Mouse (Mus musculus): ENCODE measurements around the gene Rps9.

Rps9 gene

DNA sequence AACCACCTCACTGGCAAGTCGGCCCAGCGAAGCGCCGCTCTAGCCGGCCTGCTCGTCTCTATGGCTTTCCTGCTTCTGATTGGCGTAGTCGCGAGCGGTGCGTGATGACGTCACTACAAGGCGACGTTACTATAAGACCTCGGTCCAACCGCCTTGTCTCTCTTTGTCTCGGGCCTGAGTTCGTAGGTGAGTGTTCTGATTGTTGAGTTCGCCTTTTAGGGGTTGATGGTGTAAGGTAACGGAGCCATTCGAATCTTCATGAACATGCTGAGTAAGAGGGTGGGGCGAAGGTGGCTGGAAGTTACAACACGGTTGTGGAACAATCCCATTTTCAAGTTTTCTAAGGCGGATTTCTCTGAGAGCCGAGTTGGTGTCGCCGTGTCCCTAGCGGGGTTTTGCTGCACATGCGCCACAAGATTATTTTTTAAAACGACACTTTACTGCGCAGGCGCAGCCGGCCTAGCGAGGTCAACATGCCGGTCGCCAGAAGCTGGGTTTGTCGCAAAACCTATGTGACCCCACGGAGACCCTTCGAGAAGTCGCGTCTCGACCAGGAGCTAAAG, at the start of gene Rps9:
TSS of gene Rps9 (plus strand) at position 115 of the 563 bp plus-strand sequence.
- DNase-seq (ENCODE audit: low spot score in 2 of 2), result peak; percentile 94 to 96

DNA sequence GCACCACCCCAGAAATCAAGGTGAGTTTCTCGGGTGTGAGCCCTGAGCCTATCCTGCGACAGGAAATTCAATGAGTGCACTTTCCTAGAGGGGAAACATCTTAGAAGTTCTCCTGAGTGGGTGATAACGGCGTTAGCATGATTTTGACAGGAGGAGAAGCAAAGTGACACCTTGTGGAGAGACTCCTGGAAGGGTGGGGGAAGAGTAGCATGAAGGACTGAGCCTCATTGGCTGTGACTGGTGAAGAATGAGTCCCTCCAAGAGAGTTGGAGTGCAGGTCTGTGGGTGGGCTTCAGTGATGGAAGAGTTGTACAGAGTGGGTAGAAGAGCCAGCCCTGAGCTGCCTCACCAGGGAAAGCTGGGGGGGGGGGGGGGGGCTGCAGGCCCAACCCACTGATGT, 46.8 kb upstream of the Rps9 start:
- DNase-seq (ENCODE audit: low spot score in 2 of 2), result no peak

DNA sequence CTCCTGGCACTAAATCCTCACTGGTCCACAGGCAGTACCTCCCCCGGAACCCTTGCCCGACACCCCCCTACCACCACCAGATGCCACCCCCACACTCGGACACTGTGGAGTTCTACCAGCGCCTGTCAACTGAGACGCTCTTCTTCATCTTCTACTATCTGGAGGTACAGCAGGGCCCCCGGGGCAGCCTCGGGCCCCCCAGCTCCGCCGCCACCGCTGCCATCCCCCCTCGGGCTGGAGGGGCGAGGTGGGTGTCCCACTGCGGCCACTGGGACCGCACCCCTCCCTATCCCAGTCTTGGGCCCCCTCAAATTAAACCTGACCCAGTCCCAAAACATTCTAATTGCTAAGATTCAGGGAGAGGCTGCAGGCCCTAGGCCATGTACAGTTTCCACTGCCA, 45.2 kb upstream of the Rps9 start:
- no peak for DNase-seq (ENCODE audit: low spot score in 2 of 2)

DNA sequence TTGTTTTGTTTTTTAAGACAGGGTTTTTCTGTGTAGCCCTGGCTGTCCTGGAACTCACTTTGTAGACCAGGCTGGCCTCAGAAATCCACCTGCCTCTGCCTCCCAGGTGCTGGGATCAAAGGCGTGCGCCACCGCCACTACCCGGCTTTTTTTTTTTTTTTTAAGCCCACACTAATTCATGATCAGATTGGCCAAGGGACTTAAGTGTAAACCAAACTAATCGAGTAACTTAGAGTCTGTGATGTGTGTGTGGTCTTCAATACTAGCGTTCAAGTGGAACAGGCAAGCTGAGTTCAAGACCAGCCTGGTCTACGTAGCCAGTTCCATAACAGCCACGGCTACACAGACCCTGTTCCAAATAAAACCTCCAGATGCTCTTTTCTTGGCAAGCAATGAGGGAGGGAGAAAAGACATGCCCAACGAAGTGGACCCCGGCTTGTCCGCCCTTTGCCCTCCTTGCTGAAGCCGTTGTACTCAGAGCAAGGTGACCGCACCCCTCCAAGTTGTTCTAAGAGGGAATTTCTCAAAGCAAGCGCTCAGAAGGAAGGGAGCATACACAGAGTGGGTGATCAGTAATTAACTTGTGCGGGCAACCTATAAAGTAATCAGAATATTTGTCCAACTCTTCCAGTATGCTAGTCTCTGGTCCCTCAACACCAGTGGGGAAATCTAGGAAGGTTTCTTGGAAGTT, 39.1 kb upstream of the Rps9 start:
- DNase-seq (ENCODE audit: low spot score in 2 of 2), result no peak

DNA sequence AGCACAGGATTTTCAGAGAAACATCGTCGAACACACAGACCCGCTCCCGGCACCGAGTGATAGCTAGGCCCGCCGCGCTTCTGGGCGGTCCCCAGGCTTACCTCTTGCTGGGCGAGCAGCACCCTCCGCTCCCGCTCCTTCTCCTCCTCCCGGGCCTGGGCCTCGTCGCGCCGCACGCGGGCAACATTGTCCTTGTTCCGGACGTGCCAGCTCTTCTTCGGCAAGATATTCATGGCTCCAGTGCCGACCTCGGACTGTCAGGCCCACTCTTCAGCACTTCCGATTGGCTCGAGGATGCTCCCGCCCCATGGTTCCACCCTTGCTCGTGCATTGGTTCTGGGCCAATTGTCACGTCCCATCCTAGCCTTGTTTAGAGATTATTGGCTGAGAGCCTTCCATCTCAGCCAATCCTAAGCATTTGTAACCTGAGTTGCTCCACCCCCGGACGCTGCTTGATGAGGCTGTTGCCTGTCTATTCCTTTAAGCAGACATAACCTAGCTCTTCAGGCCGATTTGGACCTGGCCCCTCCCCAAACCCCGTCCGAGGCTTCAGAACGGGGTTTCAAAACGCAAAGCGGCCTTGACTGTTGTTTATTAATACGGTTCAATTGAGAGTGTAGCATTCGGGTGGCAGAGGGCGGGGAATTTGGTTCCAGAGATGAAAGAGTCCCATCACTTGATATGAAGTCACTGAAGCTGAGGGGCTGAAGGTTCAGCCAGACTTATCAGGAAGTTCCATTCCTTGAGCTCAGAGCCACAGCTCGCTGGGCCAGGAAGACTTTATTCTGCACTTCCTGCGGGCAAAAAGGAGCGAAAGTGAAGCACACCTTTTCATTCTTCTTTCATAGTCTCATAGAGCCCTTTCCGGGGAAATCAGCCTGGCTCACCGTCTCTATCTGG, 38.3 kb upstream of the Rps9 start, which contains the start of gene Leng1:
TSS of gene Leng1 (minus strand) at position 626 of the 900 bp plus-strand sequence.
- peak; percentile 85 to 88 for DNase-seq (ENCODE audit: low spot score in 2 of 2)

DNA sequence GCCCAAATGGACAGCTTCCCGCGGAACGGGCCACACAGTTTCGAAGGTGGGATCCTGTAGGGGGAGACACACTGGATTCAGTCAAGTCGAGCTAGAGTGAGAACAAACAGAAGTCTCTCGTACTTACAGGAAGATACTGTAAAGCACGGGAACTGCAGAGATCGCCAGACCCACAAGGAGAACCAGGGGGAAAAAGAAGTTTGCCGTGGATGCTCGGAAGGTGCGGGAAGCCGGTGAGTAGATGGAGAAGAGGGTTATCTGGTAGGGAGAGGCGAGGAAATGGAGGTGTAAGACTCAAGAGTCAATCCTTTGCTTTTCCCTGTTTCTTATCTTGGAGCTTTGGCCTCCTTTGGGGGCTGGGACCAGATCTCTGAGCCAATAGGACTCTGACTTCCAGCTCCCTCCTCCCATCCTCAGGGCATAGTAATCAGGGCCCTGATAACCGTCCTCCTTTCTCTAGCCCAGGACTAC, 36.8 kb upstream of the Rps9 start:
- no peak for DNase-seq (ENCODE audit: low spot score in 2 of 2)

DNA sequence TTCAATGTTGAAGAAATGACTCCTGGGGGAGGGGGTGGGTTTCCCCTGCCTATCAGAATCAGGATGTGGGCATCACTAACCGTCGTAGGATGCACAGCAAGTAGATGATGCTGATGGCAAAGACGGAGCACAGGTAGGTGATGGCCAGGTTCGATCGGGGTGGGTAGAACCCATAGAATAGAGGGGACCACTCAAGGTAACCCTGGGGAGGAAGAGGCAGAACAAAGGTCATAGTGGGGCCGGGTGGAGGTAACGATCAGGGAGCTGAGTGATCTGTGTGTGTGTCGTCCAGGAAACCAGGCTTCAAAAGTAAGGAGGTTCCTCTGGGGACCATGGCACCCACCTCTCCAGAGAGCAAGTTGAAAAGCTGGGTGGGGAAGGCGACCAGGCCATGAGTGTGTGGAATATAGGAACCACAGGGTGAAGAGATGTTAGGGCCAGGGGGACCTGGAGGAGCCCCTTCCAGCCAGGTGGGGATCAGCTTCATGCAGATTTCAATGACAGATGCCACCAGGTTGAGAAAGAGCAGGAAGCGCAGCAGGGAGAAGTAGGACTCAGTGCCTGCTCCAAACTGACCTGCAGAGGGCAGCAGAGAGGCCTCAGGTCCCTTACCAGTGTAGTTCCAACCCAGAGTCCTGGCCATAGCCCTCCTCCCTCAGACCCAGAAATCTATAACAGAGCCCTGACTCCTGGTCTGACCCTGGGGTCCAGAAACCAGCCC, 29.1 kb upstream of the Rps9 start:
- peak; percentile 64 to 89 for DNase-seq (ENCODE audit: low spot score in 2 of 2)

DNA sequence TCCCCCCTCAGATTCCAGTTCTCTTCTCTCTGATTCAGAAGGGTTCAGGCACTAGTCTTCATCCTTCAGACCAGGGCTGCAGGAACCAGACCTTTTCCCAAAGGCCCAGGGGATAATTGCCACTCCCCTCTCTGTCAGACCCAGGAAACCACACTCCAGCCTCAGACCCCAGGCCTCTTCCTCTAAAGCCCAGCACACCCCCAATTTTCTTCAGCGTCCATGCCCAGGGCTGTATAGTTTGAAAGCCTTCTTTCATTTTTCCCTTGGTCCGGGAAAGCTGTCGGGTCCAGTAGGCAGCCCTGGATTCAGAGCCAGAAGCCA, 28.6 kb upstream of the Rps9 start:
- DNase-seq (ENCODE audit: low spot score in 2 of 2), result no peak

DNA sequence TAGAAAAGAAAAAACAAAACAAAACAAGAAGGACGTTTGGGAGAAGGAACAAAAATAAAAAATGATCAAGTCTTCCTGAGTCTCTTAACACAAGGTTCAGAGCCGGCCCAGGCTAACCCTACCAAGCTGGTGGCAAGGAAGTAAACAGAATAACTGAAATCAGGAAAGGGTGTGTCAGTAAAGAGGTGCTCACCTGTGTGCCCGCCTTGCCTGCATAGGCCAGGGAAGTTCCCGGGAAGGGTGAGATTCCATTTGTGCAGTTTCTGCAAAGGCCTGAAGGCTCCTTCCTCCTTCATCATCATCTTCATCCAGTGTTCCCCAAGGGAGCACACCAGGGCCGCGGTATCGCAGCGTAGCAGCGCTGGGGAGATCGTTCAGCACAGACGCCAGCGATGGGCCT, 27.4 kb upstream of the Rps9 start:
- no peak for DNase-seq (ENCODE audit: low spot score in 2 of 2)

DNA sequence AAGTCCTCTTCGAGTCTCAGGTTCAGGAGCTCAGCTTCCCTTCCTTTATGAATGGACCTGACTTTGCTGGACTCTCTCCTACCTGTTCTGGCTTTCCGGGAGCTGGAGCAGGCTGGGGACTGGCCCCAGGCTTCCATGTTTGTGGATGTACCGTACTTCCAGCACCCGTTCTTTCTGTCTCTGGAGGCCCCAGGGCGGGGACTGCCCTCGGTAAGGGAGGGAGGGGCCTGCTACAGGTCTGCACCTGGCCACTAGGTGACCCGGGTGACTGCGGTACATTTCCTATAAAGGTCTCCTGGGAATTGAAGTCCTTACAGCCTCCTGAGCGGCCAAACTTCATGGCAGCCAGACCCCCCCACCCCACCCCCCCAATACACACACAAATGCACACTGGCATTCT, 26.5 kb upstream of the Rps9 start, which contains the start of gene Tmc4:
TSS of gene Tmc4 (minus strand) at position 212 of the 400 bp plus-strand sequence.
- DNase-seq (ENCODE audit: low spot score in 2 of 2), result no peak

DNA sequence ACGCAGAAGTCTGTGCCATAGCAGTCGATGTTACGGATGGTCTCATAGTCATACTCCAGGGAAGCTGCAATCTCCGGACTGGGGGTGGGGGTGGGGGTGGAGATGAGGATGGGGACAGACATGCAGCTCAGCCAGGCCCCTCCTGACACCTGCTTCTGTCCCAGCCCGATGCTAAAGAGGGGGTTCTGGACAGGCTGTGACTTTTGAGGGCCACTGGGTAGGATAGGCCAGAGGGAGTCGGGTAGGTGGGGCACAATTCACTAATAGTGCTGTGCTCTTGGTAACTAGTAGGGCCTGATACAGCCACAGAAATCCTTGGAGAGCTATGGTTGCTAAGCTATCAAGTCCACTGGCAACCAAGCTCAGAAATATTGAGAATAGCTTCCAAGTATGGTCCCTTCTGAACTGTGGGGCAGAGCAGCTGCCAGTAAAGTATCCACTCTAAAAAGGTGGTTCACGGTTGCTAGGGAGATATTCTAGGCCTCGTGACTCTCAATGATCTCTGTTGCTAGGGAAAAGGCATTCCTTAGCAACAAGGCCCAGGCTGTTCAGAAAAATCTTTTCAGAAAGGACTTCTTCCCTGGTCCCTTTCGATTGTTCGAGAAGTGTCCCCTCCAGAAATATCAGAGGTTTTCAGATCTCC, 19.8 kb upstream of the Rps9 start:
- no peak for DNase-seq (ENCODE audit: low spot score in 2 of 2)

DNA sequence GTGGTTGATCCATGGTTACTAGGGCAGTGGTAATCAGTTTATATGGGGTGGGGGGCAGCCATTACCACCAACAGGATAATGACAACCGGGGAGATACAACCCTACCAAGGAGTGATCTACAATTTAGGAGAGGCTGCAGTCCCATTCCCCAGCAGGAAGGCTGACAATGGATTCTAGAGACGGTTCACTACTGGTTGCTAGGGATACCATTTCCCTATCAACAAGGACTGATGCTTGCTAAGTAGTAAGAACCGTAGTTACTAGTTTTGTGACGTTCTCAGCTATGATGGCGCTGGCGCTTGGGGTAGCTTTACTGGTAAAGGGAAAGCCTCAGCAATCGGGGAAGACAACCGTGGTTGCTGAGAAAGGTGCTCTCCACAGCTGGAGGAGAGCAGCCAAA, 19.1 kb upstream of the Rps9 start:
- DNase-seq (ENCODE audit: low spot score in 2 of 2), result no peak

DNA sequence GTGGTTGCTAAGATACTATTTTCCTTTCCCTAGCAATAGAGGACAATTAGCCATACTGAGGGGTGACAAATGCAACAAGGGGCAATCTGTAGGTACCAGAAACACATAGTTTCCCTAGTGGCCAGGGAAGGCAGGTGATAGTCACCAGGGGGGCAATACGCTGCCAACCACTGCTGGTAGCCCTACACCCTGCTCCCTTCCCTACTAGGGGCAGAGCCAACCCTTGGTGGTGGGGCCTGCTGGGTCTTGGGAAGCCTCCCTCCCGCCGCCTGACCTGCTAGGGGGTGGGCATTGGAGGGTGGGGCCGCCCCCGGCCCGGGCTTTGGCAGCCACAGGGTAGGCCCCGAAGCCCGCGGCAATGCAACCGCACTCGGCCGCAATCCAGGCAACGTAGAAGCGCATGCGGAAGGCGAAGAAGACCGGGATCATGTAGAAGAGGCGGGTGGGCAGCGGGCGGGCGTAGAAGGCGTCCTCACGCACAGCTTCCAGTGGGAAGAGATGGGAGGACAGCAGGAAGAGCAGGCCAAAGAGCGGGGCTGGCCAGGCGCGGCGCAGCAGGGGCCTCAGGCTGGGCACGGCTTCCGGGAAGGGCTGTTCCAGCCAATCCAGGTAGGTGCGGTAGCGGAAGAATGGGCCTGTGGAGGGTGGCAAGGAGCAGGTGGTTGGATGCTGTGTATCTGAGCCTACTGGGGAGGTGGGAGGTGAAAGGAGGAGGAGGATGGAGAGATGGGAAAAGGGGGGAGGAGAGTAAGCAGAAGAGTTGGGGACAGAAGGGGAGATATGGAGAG, 18.2 kb upstream of the Rps9 start:
- no peak for DNase-seq (ENCODE audit: low spot score in 2 of 2)

DNA sequence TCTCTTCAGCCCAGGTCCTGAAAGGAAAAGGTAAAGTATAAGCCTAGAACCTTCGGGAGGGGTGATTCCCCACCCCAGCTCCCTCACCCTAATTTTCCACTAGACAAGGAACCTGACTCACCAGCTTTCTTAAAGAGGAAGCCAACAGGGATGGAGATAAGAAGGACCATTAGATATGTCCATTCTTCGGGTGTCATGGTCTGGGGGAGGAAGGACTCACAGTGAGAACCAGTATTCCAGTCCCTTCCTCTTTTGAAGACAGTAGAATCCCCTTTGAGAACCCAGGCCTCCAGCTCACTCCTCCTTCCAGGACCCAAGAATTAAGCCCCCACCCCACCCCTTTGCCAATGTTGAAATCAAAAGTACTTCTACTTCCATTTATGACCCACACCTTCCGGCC, 11.9 kb upstream of the Rps9 start:
- no peak for DNase-seq (ENCODE audit: low spot score in 2 of 2)

DNA sequence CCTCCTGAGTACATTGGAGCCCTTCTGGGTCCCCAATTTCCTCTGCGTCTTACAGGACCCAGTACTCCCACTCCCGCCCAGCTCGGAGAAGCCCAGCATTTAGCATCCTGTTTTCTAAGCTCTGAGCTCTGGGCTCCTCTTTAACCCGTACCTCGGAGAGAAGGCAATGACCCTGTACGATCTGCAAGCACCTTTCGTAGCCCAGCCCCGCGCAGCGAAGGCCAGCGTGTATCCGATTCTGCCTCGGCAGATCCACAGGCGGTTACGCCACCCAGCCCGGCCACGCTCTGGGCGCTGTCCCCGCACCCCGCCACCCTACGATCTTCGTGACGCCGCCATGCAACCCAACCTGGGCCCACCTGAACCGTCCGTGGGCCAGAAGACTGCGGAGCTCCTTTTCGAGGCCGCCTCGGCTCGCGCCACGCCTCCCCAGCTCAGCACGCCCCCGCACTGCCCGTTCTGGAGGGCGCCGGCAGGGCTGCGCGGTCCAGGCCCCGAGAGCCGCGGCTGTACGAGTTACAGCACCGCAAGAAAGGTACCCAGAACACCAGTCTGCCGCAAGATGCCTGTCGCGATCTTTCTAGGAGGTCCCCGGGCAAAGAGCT, 11.3 kb upstream of the Rps9 start, which contains the start of gene Tsen34:
TSS of gene Tsen34 (plus strand) at position 482 of the 605 bp plus-strand sequence.
- DNase-seq (ENCODE audit: low spot score in 2 of 2), result no peak

DNA sequence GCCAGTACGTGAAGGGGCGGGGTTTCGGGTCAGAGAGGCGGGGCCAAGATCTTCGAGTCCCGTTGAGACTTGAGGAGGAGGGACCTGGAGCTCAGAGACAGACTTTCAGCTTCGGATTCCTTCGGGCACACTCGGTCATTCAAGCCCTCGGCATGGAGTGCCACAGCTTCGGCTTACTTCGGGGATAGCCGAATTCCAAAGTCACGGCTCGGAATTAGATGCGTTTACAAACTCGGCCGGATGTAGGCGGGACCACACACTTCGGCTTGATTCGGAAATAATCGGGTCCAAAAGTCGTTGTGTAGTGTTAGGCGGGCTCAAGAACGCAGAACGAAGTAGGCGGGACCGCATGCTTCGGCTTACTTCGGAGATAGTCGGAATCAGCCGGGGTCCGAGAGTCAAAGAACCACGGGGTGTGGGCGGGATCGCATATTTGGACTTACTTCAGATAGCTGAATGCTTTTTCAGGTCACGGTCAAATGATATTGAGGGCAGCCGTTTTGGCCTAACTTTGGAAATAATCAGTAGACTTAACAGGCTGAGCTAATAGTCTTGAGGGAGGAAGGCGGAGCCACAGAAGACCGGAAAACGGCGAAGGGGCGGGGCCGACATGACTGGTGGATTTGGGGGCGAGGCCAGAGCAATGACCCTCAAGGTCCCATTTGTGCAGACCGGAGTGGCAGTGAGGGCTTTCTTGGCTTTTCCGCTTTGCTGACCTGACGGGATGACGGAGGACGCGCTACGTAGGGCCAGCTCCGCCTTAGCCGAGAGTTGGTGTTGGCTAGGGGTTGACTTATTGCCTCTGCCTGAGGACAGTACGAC, 10.6 kb upstream of the Rps9 start, which contains the start of gene Mboat7:
TSS of gene Mboat7 (minus strand) at position 537 of the 822 bp plus-strand sequence.
- DNase-seq (ENCODE audit: low spot score in 2 of 2), result peak; percentile 96 to 99

DNA sequence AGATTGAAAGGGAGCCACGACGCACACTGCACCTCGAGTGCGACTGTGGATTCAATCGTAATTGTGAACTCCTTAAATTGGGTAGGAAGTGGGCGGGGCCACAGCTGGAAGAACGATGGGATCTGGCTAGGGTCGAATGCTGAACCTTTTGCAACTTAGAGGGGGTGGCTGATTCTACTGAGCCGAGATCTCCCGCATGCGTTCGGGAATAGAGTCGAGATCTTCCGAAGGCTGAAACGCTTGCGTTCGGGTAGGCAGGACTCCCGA, 10.1 kb upstream of the Rps9 start:
- no peak for DNase-seq (ENCODE audit: low spot score in 2 of 2)

DNA sequence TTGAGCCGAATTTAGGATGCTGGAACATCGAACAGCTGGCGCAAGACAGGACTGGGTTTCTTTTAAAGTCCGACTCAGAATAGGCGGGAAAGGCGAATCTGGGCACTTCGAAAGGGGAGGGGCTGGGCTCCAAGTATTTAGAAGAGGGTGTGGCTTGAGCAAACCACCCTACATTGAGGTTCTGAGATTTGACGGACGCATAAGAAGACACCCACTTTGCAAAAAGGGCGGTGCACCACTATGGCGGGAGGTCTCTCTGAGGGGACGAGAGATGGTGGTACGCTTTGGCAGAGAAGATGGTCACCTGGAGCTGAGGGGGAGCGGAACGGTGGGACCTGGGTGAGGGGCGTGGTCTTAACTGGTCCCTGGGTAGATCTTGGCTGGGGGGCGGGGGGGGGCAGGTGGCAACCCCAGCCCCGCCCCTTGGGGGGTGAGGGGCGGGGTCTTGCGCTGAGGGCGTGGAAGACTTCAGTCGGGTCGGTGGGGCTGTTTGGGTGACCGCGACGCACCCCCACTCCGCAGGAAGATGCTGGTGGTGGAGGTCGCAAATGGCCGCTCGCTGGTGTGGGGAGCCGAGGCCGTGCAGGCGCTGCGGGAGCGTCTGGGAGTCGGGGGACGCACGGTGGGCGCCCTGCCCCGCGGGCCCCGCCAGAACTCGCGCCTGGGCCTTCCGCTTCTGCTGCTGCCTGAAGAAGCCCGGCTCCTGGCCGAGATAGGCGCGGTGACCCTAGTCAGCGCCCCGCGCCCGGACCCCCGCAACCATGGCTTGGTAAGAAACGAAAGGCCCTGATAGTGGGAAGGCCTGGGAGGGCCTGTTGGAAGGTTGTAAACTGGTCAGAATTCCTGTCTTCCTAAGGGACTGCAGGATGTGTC, 9.5 kb upstream of the Rps9 start:
- peak; percentile 42 to 58 for DNase-seq (ENCODE audit: low spot score in 2 of 2)

All from thymus, postnatal 10 days (tissue).